Mouse (Mus musculus): ENCODE measurements at regions not wholly inside any gene's neighbourhood (a gene's known extent, or its start where the extent isn't known, plus 50 kb on each side); places are given as distances from the start of the nearest gene placed in this dataset.

DNA sequence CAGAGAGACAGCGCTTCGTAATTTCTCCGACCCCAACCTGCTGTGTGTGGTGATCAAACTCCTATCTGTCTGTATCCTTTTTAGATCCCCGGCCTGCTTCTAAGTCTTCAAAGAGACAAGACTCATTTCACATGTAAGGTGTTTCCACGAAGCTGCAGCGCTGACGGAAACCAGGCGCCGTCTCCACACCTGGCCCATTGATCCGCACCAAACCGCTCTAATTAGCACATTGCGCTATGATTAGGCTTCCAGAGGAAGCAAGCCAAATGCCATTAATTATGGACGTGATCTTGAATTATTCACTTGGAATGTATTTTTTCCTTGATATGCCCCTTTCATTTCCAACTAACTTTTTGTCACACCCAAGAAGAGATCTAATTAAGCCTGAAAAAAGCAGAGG lies 215.2 kb upstream of the Mocs1 start:
- intact Hi-C loops (cut with DNase I): no loop called here

- intact Hi-C loops (cut with DNase I): no loop called here
These were observed 212.9 kb upstream of the Mocs1 start for GRCm38 (mm10) chr17:49215281-49215680.

DNA sequence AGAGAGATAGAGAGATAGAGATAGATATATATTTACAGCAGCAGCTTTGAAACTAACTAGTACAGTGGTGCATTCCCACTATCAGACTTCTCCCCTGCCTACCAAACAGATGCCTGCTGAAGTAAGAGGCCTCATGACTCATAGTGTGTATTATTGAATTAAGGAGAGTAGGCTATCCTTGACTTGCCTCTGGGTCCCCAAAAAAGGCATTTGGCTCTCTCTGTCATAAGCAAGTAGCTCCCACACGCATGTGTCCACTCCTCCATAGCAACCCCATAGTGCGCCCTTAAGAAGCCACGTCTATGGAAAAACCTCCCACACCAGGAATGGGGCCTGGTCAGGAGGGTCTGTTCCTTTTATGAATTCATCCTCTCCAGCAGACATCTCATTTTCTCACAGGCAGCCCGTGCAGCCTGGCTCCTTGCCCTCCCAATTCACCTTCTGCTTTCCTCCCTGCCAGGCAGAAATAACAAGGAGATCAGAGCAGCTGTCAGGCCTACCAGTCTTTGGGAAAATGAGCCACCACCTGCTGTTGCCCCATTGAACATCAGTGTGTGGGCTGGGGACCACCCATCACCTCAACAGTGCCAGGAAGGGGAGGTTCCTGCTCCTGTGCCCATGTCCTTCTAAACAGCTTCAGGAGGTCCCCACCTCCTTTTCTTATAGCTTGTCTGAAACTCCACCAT lies 208.5 kb upstream of the Mocs1 start:
- intact Hi-C loops (cut with DNase I): no loop called here

- intact Hi-C loops (cut with DNase I): no loop called here
These were observed 204.9 kb upstream of the Mocs1 start for GRCm38 (mm10) chr17:49223212-49223611.

DNA sequence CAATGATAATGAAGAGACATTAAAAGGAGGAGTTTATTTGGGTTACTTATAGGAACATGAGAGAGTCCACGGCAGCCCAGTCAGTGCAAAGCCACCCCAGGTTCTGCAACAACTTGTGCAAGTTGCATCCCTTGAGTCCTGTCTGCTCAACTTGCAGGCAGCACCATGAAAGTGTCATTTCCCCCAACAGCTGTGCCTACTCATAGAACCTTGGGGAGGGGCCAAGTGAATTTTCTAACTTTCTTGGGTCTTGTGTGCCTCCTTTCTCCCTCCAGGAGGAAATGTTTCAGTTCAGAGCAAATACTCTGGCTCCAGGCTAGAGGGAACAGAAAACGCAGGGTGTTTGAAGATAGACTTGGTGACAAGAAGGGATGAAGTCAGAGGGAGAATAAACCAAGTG lies 204.5 kb upstream of the Mocs1 start:
- intact Hi-C loops (cut with DNase I): no loop called here

DNA sequence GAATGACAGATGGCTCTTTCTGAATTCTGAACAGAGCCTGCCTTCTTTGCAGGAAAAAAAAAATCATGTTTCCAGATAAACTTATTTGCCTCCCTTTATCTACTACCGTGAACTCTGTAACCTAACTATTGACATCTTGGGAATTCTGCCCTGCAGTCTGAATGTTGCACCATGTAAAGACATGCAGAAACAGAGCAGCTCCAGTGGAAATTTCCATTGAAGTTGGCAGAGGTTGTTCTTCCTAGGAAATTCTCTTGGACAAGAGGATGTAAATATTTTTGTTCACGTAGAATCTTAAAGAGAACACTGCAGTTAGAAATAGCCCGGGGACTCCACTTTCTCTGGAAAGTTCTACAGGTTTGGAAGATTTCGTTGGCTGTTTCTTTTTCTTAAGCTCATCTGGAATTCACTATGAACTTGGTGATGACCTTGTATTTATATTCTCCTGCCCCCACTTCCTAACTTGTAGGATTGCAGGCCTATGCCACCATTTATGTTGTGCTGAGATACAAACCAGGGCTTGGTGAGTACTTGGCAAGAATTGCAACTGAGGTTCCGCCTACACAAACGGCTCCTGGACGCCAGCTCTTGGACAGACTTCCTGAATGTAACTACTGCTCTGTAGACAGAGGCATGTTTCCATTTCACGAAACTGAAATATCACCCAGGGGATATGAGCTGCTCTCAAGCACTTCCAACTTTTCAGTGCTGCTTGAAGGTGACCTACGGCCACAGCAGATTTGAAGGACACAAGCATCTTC lies 202.7 kb upstream of the Mocs1 start:
- intact Hi-C loops (cut with DNase I): no loop called here

DNA sequence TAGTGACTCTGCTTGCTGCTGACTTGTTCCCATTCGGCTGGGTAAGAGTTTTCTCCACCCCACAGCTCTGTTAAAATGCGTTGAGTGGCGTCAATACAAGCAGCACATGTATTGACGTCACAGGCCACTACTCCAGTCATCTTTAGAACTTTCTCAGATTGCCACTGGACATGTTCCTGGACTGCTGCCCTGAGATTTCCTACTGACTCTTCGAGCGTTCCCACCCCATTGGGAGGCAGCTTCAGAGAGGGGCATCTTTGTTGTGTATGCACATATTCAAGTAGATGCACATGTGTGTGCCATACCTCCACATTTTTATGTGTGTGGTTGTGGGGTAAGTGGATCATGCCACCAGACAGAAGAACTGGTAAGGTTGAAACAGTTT lies 202.2 kb upstream of the Mocs1 start:
- intact Hi-C loops (cut with DNase I): no loop called here

- intact Hi-C loops (cut with DNase I): no loop called here
These were observed 196.9 kb upstream of the Mocs1 start for GRCm38 (mm10) chr17:49231287-49231686.

DNA sequence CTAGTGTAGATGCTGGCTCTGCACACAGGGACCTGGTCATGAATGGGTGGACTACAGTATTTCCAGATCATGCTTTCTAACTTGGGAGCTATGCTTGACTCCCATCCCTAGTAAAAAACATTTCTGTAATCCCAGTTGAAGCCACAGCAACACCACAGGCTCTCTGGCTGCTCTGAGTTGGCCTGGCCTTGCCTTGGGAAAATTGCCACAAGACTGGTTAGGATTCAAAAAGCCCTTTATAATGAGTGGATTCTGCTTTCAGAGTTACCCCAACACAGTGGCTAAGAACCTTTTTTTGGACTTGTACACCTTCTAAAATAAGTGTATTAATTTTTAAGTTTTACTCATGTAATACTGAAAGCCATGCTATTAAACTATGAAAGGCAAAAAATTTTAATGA lies 188.1 kb upstream of the Mocs1 start:
- intact Hi-C loops (cut with DNase I): no loop called here

DNA sequence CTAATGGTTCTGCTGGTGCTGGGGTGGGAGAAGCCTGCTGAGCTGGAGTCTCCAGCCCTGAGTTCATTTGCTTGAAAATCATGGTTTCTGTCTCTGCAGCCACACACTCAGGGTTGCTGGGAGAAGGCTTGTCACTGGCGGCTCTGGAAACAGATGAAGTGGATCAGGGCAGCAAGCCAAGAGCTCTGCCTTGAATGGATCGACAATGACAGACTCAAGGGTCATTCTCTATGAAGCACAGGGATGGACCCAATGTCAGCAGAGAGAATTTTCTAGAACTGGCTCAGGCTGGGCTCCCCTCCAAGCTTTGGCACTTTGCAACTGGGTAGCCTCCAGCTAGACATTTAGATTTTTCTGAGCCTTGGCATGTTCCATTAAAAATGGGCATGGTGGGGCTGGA lies 184.7 kb upstream of the Mocs1 start:
- intact Hi-C loops (cut with DNase I): no loop called here

- intact Hi-C loops (cut with DNase I): no loop called here
These were observed 183.1 kb upstream of the Mocs1 start for GRCm38 (mm10) chr17:49245013-49245412.

- intact Hi-C loops (cut with DNase I): no loop called here
These were observed 180.9 kb upstream of the Mocs1 start for GRCm38 (mm10) chr17:49247215-49247614.

GRCm38 (mm10) chr17:49250726-49251537 lies 177.2 kb upstream of the Mocs1 start:
- intact Hi-C loops (cut with DNase I): no loop called here

- intact Hi-C loops (cut with DNase I): no loop called here
These were observed 175.9 kb upstream of the Mocs1 start for GRCm38 (mm10) chr17:49252271-49252670.

- intact Hi-C loops (cut with DNase I): no loop called here
These were observed 169.7 kb upstream of the Mocs1 start for GRCm38 (mm10) chr17:49258496-49258895.

DNA sequence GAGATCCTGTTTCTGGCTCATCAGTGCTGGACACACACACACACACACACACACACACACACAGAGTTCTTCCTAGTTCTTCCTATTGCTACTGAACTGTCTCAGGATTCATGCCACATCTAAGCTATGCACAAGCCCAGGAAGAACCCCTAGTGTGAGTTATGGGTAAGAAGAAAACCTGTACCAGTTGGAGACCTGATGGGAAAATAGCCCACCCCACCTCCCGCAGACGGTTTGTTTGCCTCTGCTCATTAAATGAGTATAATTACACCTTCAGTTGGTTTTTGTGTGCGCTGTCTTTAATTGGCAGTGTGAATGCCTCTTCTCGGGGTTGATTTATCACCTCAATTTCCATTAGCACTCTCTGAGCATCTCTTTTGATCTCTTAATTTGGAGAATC lies 165.8 kb upstream of the Mocs1 start:
- intact Hi-C loops (cut with DNase I): no loop called here

DNA sequence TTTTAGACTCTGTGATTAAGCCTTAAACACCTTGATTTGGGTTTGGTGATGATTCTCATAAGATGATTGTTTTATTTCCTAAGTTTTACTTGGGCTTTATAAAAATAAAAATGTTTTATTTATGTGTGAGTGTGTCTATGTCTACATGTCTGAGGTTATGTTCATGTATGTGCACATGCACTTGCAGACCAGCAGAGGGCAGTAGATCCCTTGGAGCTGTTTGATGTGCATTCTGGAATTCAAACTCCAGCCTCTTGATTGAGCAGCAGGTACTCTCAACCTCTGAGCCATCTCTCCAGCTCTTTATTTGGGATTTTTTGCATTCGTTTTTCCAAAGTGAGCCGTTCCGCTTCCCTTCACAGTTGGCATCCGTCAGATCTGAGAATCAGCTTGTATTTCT lies 161.8 kb upstream of the Mocs1 start:
- intact Hi-C loops (cut with DNase I): loop anchor here (5.0 kb wide), 1 partner anchor 131 kb away; no protein-coding TSS in a partner anchor

GRCm38 (mm10) chr17:49269943-49270342 lies 158.2 kb upstream of the Mocs1 start:
- intact Hi-C loops (cut with DNase I): loop anchor here (5.0 kb wide), 1 partner anchor 127 kb away; no protein-coding TSS in a partner anchor

DNA sequence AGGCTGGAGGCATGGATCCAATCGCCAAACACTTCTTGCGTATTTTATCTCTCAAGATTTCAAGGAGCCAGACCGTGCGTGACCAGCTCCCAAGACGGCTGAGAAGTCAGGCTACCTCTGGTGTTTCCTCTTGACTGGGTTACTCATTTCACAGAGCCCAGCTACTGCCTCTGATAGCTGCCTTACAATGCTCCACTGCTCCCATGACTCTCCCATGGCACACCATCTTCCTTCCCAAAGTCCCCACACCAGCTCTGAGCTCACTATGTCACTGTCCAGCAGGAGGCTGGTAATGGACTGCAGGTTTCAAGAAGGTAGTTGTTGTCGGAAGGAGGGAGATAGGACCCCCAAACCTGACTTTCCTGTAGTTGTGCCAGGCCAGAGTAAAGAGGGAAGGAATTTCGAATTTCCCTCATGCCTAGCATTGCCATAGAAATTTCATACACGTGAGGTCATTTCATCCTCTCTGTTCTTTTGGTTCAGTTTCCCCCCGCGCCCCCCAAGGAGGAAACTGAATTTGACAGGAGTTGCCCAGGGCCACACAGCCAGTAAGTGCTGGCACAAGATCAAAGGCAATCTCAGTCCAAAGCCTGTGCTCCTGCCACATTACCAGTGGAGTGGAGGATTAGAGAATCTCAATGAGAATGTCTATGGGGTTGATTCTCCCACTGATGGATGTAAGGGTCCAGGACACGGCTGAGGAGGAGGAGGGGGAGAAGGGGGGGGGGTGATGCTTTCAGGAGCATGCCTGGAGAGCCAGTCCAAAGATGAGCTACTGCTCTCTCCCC lies 155.3 kb upstream of the Mocs1 start:
- intact Hi-C loops (cut with DNase I): no loop called here

DNA sequence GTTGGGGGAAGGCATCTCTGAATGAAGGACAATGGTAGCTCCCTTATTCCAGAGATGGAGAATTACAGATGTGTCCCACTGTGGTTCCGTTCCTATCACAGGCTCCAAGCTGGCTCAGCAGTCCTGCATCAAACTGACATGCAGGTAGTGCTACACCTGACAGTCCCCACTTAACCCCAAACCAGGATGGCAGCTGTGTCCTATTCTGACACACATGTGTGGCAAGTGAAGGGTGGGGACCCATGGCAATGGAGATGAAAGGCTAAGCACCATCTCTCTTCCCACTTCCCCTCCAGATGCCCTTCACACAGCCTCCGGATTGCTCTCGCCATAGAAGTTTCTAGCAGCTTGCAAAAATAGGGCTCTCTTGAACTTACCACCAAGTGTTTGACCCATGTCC lies 153.2 kb upstream of the Mocs1 start:
- intact Hi-C loops (cut with DNase I): no loop called here

DNA sequence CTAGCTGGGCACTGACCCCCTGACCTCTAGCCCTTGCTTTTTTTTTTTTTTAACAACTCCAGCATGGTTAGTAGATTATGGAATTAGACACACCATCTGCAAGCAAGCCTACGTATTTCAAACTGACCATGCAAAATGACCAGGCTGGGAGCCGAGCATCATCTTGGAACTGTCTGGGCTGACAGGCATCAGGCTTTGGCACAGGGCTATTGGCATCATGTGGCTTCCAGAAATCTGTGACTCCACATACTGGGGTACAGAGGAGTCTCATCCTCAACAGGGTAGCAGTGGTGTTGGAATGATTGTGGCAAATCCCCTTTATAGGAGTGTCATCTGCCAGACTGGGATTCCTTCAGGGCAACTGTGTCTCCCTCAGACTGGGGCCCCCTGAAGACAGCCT lies 152.7 kb upstream of the Mocs1 start:
- intact Hi-C loops (cut with DNase I): no loop called here

All from adrenal gland (tissue).